Mouse (Mus musculus): ENCODE data around the gene Hacd4.

- TF ChIP-seq CTCF (IDR thresholded peaks at IDR 0.05; ENCODE audit: control insufficient read depth, insufficient read depth, insufficient read length) (no peak), MAX (IDR thresholded peaks at IDR 0.05) (no peak)
Observed at GRCm38 (mm10) chr4:88439669-88440123, 968 bp upstream of the Hacd4 start.

Data from C2C12 (cell line).